Mouse (Mus musculus): Measurements from ENCODE around the gene Akr1d1.

DNA sequence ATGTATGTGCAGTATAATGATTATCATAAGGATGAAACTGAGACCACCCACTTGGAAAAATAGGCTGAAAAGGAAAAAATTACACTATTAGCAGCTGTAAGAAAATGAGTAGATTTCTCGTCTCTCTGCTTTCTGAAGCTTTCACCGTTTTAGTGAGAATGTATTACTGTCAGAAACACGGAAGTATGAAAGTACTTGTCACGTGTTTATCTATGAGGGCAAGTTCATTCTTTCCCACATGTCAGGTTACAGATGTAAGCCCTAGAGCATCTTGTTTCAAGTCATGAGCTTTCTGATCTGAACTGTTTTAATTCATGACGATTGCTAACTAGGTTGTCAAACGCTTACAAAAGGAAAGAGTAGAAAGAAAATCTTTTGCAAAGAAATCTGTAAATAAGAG is 60.8 kb downstream of the Akr1d1 start:
- TF ChIP-seq CTCF (IDR thresholded peaks at IDR 0.05; ENCODE audit: control insufficient read depth, insufficient read depth, low read length) (no peak), POLR2A (IDR thresholded peaks at IDR 0.05; ENCODE audit: borderline replicate concordance, control insufficient read depth, low read depth, low read length) (no peak)

All from bone marrow, adult 2 months (tissue).